8 mouse cellular contexts compared by ENCODE assay signal in the genomic region with DNA sequence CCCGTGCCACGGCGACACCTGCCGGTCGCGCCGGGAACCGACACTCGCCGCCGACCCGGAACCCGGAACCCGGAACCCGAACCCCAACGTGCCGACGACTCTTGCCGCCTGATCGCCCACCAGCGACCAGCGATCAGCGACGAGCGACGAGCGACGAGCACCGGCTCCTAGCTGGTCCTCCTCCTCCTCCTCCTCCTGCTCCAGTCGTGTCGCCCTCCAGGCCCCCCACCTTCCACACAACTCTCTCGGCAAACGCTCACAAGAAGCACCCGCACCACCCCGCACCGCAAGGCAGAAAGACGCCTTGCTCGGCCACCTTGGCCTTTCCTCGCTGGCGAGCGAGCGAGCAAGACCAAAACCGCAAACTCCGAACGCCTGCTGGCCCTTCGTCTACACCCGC.
DNase-seq lines count a peak whose midpoint lies in the region; ATAC-seq and TF ChIP-seq lines count a peak whose summit lies in the region.
"Not testable (repeated sequence)": the region's sequence is repeated elsewhere in the genome, so short reads cannot be mapped to it uniquely, and the experiment has no call there.

No protein-coding gene starts in this region.

- not testable (repeated sequence) for H3K36me3 ChIP-seq in erythroblast, embryonic 14.5 days (ENCODE audit: control insufficient read depth); heart, embryonic 15.5 days; kidney, embryonic 14.5 days (ENCODE audit: control insufficient read depth, insufficient read depth, low read length); liver, embryonic 14.5 days (replicated peaks; ENCODE audit: control insufficient read depth, insufficient read depth, low read depth); midbrain, embryonic 16.5 days (ENCODE audit: control insufficient read depth, insufficient read depth, low read length); stomach, embryonic 15.5 days

- ATAC-seq in heart, embryonic 15.5 days (replicated peaks; ENCODE audit: insufficient number of reproducible peaks, insufficient read depth, low FRiP score, low read depth); kidney, embryonic 14.5 days (ENCODE audit: low FRiP score, low TSS enrichment); liver, embryonic 14.5 days (ENCODE audit: insufficient read depth); midbrain, embryonic 16.5 days; stomach, embryonic 15.5 days (ENCODE audit: insufficient read depth, low FRiP score, low read depth): not testable (repeated sequence)

- WGBS in heart, embryonic 15.5 days: 6% methylated on average over 23 of the region's 47 CpGs
- 3% methylated on average over 12 of the region's 47 CpGs for WGBS in kidney, embryonic 14.5 days
- 4% methylated on average over 15 of the region's 47 CpGs for WGBS in liver, embryonic 14.5 days (ENCODE audit: insufficient replicate concordance)
- 10% methylated on average over 12 of the region's 47 CpGs for WGBS in midbrain, embryonic 16.5 days
- 8% methylated on average over 18 of the region's 47 CpGs for WGBS in stomach, embryonic 15.5 days

- peak overlapping the region; percentile 57 for H3K4me3 ChIP-seq in erythroblast, embryonic 14.5 days (replicated peaks)
- peak overlapping the region; percentile 51 for H3K4me3 ChIP-seq in heart, embryonic 15.5 days
- H3K4me3 ChIP-seq in kidney, embryonic 14.5 days (ENCODE audit: low read length): peak overlapping the region; percentile 30; the same call in 1 of the 2 replicates
- H3K4me3 ChIP-seq in liver, embryonic 14.5 days (ENCODE audit: insufficient read depth in 1 of 2, low read depth in 2 of 2, low read length in 2 of 2): peak overlapping the region; percentile 44 to 55
- H3K4me3 ChIP-seq in midbrain, embryonic 16.5 days (ENCODE audit: low read depth, low read length): peak overlapping the region; percentile 40
- peak overlapping the region; percentile 43 for H3K4me3 ChIP-seq in stomach, embryonic 15.5 days (replicated peaks)

- peak overlapping the region; percentile 65 for H3K4me2 ChIP-seq in heart, embryonic 15.5 days
- H3K4me2 ChIP-seq in kidney, embryonic 14.5 days (replicated peaks; ENCODE audit: low read depth, low read length): not testable (repeated sequence)
- peak overlapping the region; percentile 60 for H3K4me2 ChIP-seq in liver, embryonic 14.5 days (ENCODE audit: low read depth)
- H3K4me2 ChIP-seq in midbrain, embryonic 16.5 days (ENCODE audit: low read length): peak overlapping the region; percentile 31; the same call in 1 of the 2 replicates
- H3K4me2 ChIP-seq in stomach, embryonic 15.5 days: peak overlapping the region; percentile 59

- not testable (repeated sequence) for H3K27ac ChIP-seq in heart, embryonic 15.5 days; kidney, embryonic 14.5 days (ENCODE audit: low read depth, low read length); liver, embryonic 14.5 days; stomach, embryonic 15.5 days
- peak overlapping the region; percentile 61; the same call in 1 of the 2 replicates for H3K27ac ChIP-seq in midbrain, embryonic 16.5 days (ENCODE audit: low read length)

- not testable (repeated sequence) for H3K9me3 ChIP-seq in erythroblast, embryonic 14.5 days (ENCODE audit: control insufficient read depth, low read length); heart, embryonic 15.5 days (replicated peaks); kidney, embryonic 14.5 days (ENCODE audit: control insufficient read depth, low read length); liver, embryonic 14.5 days (ENCODE audit: control insufficient read depth, low read length); midbrain, embryonic 16.5 days (replicated peaks; ENCODE audit: control insufficient read depth, low read length, poor library complexity, severe bottlenecking); stomach, embryonic 15.5 days

- not testable (repeated sequence) for TF ChIP-seq EP300 in liver, embryonic 14.5 days (IDR thresholded peaks at IDR 0.05; ENCODE audit: low read depth)

- DNase-seq in CD4-positive helper T cell, adult 2 months (ENCODE audit: low read depth, low spot score): peak; percentile 53
- DNase-seq in cerebellum, adult 11-12 months: peak; percentile 50
- DNase-seq in liver, embryonic 14.5 days (ENCODE audit: low read depth in 3 of 3, low spot score in 3 of 3): not testable (repeated sequence)

- H3K4me1 ChIP-seq in erythroblast, embryonic 14.5 days (ENCODE audit: control insufficient read depth); heart, embryonic 15.5 days (replicated peaks); kidney, embryonic 14.5 days (ENCODE audit: control insufficient read depth, insufficient read depth, low read length); liver, embryonic 14.5 days (replicated peaks; ENCODE audit: control insufficient read depth in 2 of 2, insufficient read depth in 2 of 2, low read length in 1 of 2); midbrain, embryonic 16.5 days (ENCODE audit: control insufficient read depth, insufficient read depth, low read length); stomach, embryonic 15.5 days: not testable (repeated sequence)

- H3K27me3 ChIP-seq in erythroblast, embryonic 14.5 days (ENCODE audit: control insufficient read depth); heart, embryonic 15.5 days; kidney, embryonic 14.5 days (ENCODE audit: control insufficient read depth, insufficient read depth, low read length); liver, embryonic 14.5 days (ENCODE audit: control insufficient read depth, insufficient read depth, low read length); midbrain, embryonic 16.5 days (ENCODE audit: control insufficient read depth, insufficient read depth, low read depth, low read length); stomach, embryonic 15.5 days (replicated peaks): not testable (repeated sequence)

- peak overlapping the region; percentile 43; the same call in 1 of the 2 replicates for H3K9ac ChIP-seq in heart, embryonic 15.5 days
- H3K9ac ChIP-seq in kidney, embryonic 14.5 days (ENCODE audit: low read depth, low read length); stomach, embryonic 15.5 days: not testable (repeated sequence)
- H3K9ac ChIP-seq in liver, embryonic 14.5 days (replicated peaks): 0 out of 2 replicates have a peak overlapping the region, but pooled peaks have one; percentile 51
- peak overlapping the region; percentile 48; the same call in 1 of the 2 replicates for H3K9ac ChIP-seq in midbrain, embryonic 16.5 days (ENCODE audit: low read depth, low read length)

- not testable (repeated sequence) for TF ChIP-seq CTCF in liver, embryonic 14.5 days (IDR thresholded peaks at IDR 0.05; ENCODE audit: low read depth)
